Mouse (Mus musculus) brain, embryonic 14.5 days (tissue): ENCODE data around the gene Spem2. TPM values are rescaled to one million over a fixed set of nuclear protein-coding genes. Genes with fewer than 3 reads are reported as not detected.

Experiments used
- DNase-seq: peaks from one replicate; pipeline ENCODE4 v3.0.0-alpha.2; 2011; ENCODE audit warnings: low read depth
- CTCF ChIP-seq: fragments of 200-500 bp; IDR thresholded peaks from 2 replicates; pipeline ENCODE4 v1.5.1; 2012; ENCODE audit warnings: inconsistent platforms, mild to moderate bottlenecking, moderate library complexity, borderline replicate concordance; ENCODE audit not compliant: insufficient read depth, insufficient read length; ENCODE audit errors: extremely low read depth
- POLR2A ChIP-seq: fragments of 200-500 bp; IDR thresholded peaks from 2 replicates; pipeline ENCODE4 v1.6.1; 2012; ENCODE audit warnings: mild to moderate bottlenecking, inconsistent platforms, borderline replicate concordance; ENCODE audit not compliant: poor library complexity, insufficient read depth, insufficient read length, severe bottlenecking; ENCODE audit errors: extremely low read depth
- polyA plus RNA-seq: library from polyadenylated mRNA; depleted of rRNA; stranded (reverse); fragments of >200 nt; gene quantifications from 2 replicates; pipeline ENCODE4 v1.2.3, GENCODE M21; 2012; rRNA removed

Spem2 gene
- polyA plus RNA-seq, 1 experiment, result not detected

DNA sequence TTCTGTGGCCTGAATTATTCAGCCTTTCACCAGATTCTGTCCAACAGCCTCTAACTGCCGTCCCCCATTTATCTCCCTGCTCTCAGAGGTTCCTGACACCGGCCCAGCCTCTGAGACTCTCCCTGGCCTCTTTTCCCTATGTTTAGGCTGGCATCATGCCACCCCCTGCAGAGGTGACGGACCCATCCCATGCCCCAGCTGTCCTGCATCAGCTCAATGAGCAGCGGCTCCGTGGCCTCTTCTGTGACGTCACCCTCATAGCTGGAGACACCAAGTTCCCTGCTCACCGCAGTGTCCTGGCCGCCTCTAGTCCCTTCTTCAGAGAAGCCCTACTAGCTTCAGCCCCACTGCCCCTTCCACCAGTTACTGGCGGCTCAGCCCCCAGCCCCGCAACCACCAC is 42.5 kb downstream of the Spem2 start:
- DNase-seq, result no peak
- TF ChIP-seq POLR2A (no peak), CTCF (no peak)

DNA sequence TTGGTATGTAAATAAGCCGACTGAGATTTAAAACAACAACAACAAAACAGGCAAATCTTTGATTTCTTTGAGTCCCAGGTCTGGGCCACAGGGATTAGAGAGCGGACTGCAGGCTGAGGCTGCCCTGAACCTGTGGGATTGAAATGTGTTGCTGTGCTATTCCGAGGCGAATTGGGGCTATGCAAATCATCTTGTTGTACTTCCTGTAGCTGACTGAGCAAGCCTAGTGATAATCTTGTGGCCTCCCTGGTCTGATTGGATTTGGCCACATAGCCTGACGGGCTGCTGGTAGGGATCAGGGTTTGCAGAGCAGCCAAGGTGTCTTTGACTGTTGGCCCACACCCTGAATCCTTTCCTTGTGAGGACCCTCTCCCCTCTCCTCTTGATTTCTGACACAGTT is 43.3 kb downstream of the Spem2 start:
- TF ChIP-seq POLR2A, result no peak
- TF ChIP-seq CTCF, result no peak
- DNase-seq, result no peak

GRCm38 (mm10) chr11:69767625-69767909 is 50.7 kb downstream of the Spem2 start:
- no peak for TF ChIP-seq POLR2A
- TF ChIP-seq CTCF, result no peak

DNA sequence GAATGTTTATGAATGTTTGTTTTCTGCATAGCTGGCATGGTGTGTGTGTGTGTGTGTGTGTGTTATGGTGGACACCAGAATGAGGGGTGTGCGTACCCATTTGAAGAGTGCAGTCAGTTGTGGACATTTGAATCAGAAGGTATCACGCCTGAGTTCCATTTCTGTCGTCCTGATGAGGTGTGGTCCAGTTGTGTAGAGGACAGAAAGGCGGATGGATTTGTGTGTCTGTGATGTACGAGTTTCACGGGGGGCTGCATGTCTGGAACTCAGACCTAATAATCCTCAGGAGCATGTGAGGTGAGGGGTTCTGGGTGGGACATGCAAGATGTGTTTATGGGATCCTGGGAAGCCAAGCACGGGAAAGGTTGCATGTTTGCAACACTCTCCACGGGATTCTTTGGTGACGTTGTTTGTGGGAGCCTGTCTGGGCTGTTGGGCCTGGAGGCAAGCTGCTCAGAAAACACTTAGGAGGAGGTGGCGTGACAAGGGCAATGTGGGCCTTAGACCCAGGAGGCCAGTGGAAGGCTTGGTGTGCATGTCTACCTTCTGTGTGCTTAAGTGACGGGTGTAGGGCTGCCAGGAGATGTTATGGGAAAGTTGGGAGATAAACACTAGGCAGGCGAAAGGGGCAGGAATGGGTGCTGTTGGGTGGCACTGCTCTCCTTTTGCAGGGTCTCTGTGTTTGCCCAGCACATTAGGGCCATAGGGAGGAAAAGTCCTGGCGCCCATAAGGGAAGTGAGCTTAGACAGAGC is 51.2 kb downstream of the Spem2 start:
- no peak for DNase-seq
- TF ChIP-seq POLR2A (no peak), CTCF (no peak)

More at GRCm38 (mm10) chr11:69767625-69767909, 50.7 kb downstream of the Spem2 start:
- no peak for DNase-seq

Other genes with a start within 250 kb of the Spem2 start
- gene Wrap53, start 238.2 kb downstream of the Spem2 start, polyA plus RNA-seq, result 20.9 and 27.0 TPM in 2 replicates
- 93.6 and 131 TPM in 2 replicates for gene Trp53, start 238.1 kb downstream of the Spem2 start, polyA plus RNA-seq
- gene Atp1b2, start 212.5 kb downstream of the Spem2 start, polyA plus RNA-seq, result 44.3 and 74.7 TPM in 2 replicates
- 0.08 TPM in 1 of 2 replicates, not detected in the other for gene Shbg, start 200.6 kb downstream of the Spem2 start, polyA plus RNA-seq
- gene Sat2, start 196.4 kb downstream of the Spem2 start, polyA plus RNA-seq, result 13.7 and 17.8 TPM in 2 replicates
- gene Fxr2, start 185.5 kb downstream of the Spem2 start, polyA plus RNA-seq, result 129 and 151 TPM in 2 replicates
- 0.42 TPM in 1 of 2 replicates, not detected in the other for gene Sox15, start 163.2 kb downstream of the Spem2 start, polyA plus RNA-seq
- gene Mpdu1, start 155.8 kb downstream of the Spem2 start, polyA plus RNA-seq, result 133 and 185 TPM in 2 replicates
- 7.8 and 10.8 TPM in 2 replicates for gene Cd68, start 152.3 kb downstream of the Spem2 start, polyA plus RNA-seq
- gene Eif4a1, start 146.0 kb downstream of the Spem2 start, polyA plus RNA-seq, result 894 and 1,040 TPM in 2 replicates
- 139 and 167 TPM in 2 replicates for gene Senp3, start 136.4 kb downstream of the Spem2 start, polyA plus RNA-seq
- 0.55 and 0.71 TPM in 2 replicates for gene Tnfsf13, start 132.7 kb downstream of the Spem2 start, polyA plus RNA-seq
- 5.3 and 6.0 TPM in 2 replicates for gene Tnfsf12, start 122.6 kb downstream of the Spem2 start, polyA plus RNA-seq
- 0.77 and 1.2 TPM in 2 replicates for gene Tnfsfm13, start 122.4 kb downstream of the Spem2 start, polyA plus RNA-seq
- 35.8 and 71.0 TPM in 2 replicates for gene Polr2a, start 59.8 kb downstream of the Spem2 start, polyA plus RNA-seq
- 0.68 and 1.1 TPM in 2 replicates for gene Slc35g3, start 56.5 kb downstream of the Spem2 start, polyA plus RNA-seq
- gene Zbtb4, start 52.6 kb downstream of the Spem2 start, polyA plus RNA-seq, result 10.0 and 12.1 TPM in 2 replicates
- gene Chrnb1, start 22.5 kb downstream of the Spem2 start, polyA plus RNA-seq, result 3.0 and 4.2 TPM in 2 replicates
- 20.4 and 20.9 TPM in 2 replicates for gene Fgf11, start 16.6 kb downstream of the Spem2 start, polyA plus RNA-seq
- 0.30 and 0.36 TPM in 2 replicates for gene Tmem102, start 12.8 kb downstream of the Spem2 start, polyA plus RNA-seq
- not detected in 2 replicates for gene Gm39566, start 3.2 kb downstream of the Spem2 start, polyA plus RNA-seq
- 1.3 and 1.4 TPM in 2 replicates for gene Spem1, start 3.7 kb upstream of the Spem2 start, polyA plus RNA-seq
- gene Nlgn2, start 19.3 kb upstream of the Spem2 start, polyA plus RNA-seq, result 123 and 183 TPM in 2 replicates
- gene Tmem256, start 20.0 kb upstream of the Spem2 start, polyA plus RNA-seq, result 167 and 271 TPM in 2 replicates
- 86.3 and 105 TPM in 2 replicates for gene Plscr3, start 27.9 kb upstream of the Spem2 start, polyA plus RNA-seq
- 0.18 and 0.29 TPM in 2 replicates for gene Tnk1, start 40.3 kb upstream of the Spem2 start, polyA plus RNA-seq
- not detected in 2 replicates for gene Tmem95, start 59.6 kb upstream of the Spem2 start, polyA plus RNA-seq
- gene Kctd11, start 62.9 kb upstream of the Spem2 start, polyA plus RNA-seq, result 1.6 and 1.9 TPM in 2 replicates
- 0.59 and 0.82 TPM in 2 replicates for gene Acap1, start 77.1 kb upstream of the Spem2 start, polyA plus RNA-seq
- gene 2810408A11Rik, start 82.5 kb upstream of the Spem2 start, polyA plus RNA-seq, result 8.5 and 9.5 TPM in 2 replicates
- gene Neurl4, start 82.6 kb upstream of the Spem2 start, polyA plus RNA-seq, result 118 and 129 TPM in 2 replicates
- gene Gps2, start 95.4 kb upstream of the Spem2 start, polyA plus RNA-seq, result 80.8 and 109 TPM in 2 replicates
- gene Eif5a, start 103.5 kb upstream of the Spem2 start, polyA plus RNA-seq, result 727 and 821 TPM in 2 replicates
- gene Ybx2, start 117.3 kb upstream of the Spem2 start, polyA plus RNA-seq, result 45.0 and 67.9 TPM in 2 replicates
- gene Slc2a4, start 129.7 kb upstream of the Spem2 start, polyA plus RNA-seq, result 5.2 and 12.5 TPM in 2 replicates
- gene Cldn7, start 146.3 kb upstream of the Spem2 start, polyA plus RNA-seq, result 0.33 and 0.38 TPM in 2 replicates
- 98.1 and 110 TPM in 2 replicates for gene Ctdnep1, start 162.7 kb upstream of the Spem2 start, polyA plus RNA-seq
- gene Elp5, start 164.1 kb upstream of the Spem2 start, polyA plus RNA-seq, result 127 and 159 TPM in 2 replicates
- 457 and 501 TPM in 2 replicates for gene Gabarap, start 172.7 kb upstream of the Spem2 start, polyA plus RNA-seq
- 49.2 and 54.9 TPM in 2 replicates for gene Phf23, start 177.3 kb upstream of the Spem2 start, polyA plus RNA-seq
- gene Dvl2, start 182.1 kb upstream of the Spem2 start, polyA plus RNA-seq, result 36.8 and 45.7 TPM in 2 replicates
- 36.0 and 43.9 TPM in 2 replicates for gene Acadvl, start 196.9 kb upstream of the Spem2 start, polyA plus RNA-seq
- gene Dlg4, start 198.5 kb upstream of the Spem2 start, polyA plus RNA-seq, result 231 and 306 TPM in 2 replicates
- 1.2 and 1.8 TPM in 2 replicates for gene Asgr1, start 235.6 kb upstream of the Spem2 start, polyA plus RNA-seq